Mouse (Mus musculus) neural tube, embryonic 15.5 days (tissue): ENCODE results near the gene Srl. TPM values are rescaled to one million over a fixed set of nuclear protein-coding genes. Genes with fewer than 3 reads are reported as not detected.
A peak's percentile ranks its signal among the peaks of the same experiment; 100 is the strongest.

Source experiments
- ATAC-seq: fragments of 200-750 bp; cut with Nextera tagmentation; 2 replicates; pipeline ENCODE4 v1.8.0; 2017; ENCODE audit warnings: mild to moderate bottlenecking, moderate TSS enrichment, moderate library complexity; ENCODE audit not compliant: low FRiP score
- H3K27ac ChIP-seq: fragments of 300-500 bp; sonication (generic); replicated peaks from 2 replicates; pipeline ENCODE4 v1.5.1; 2015; ENCODE audit warnings: mild to moderate bottlenecking, inconsistent platforms
- H3K27me3 ChIP-seq: fragments of 300-500 bp; sonication (generic); replicated peaks from 2 replicates; pipeline ENCODE4 v1.6.1; 2015; ENCODE audit warnings: inconsistent platforms
- H3K36me3 ChIP-seq: fragments of 300-500 bp; sonication (generic); 2 replicates; pipeline ENCODE4 v1.6.1; 2015; ENCODE audit warnings: inconsistent platforms
- H3K4me1 ChIP-seq: fragments of 300-500 bp; sonication (generic); 2 replicates; pipeline ENCODE4 v1.6.1; 2015; ENCODE audit warnings: inconsistent platforms
- H3K4me2 ChIP-seq: fragments of 300-500 bp; sonication (generic); 2 replicates; pipeline ENCODE4 v1.6.1; 2015; ENCODE audit warnings: inconsistent platforms, mild to moderate bottlenecking, moderate library complexity
- H3K4me3 ChIP-seq: fragments of 300-500 bp; sonication (generic); replicated peaks from 2 replicates; pipeline ENCODE4 v1.5.1; 2015; ENCODE audit warnings: mild to moderate bottlenecking, inconsistent platforms
- H3K9ac ChIP-seq: fragments of 300-500 bp; sonication (generic); replicated peaks from 2 replicates; pipeline ENCODE4 v1.6.1; 2015; ENCODE audit warnings: mild to moderate bottlenecking, inconsistent platforms
- H3K9me3 ChIP-seq: fragments of 300-500 bp; sonication (generic); replicated peaks from 2 replicates; pipeline ENCODE4 v1.6.1; 2016; ENCODE audit warnings: inconsistent platforms
- WGBS: fragments of 180-500 bp; shearing (Covaris S2); methylation state at CpG from one replicate; pipeline ENCODE4 v1.1.7; 2015; ENCODE audit warnings: mixed read lengths; 5-methylcytosine and 5-hydroxymethylcytosine counted together
- polyA plus RNA-seq: library from polyadenylated mRNA; unstranded; fragments of >200 nt; fragmentation: Nextera tagmentation; extraction: Ambion mirVana; gene quantifications from 2 replicates; pipeline ENCODE4 v1.2.1, GENCODE M21; 2015

Gene Srl
- polyA plus RNA-seq, 1 experiment from 2014 or later, result 26.3 TPM

DNA sequence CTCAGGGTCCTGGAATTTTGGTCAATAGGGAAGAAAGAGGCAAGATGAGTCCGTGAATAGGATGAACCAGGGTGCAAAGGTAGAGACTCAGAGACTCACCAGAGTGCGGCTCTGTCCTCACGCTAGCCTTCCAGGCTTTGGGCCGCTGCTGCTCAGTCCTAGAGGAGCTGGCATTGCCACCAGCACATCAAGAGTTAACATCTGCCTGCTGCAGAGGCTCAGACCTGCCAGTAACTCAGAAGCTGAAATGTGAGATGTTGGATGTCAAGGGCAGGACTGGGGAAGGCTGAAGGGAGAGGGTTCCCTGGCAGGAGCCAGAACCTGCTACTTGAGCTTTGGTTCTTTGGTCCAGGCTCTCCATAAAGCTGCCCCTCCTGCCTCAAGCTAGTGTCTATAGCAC, 29.1 kb upstream of the Srl start:
- ATAC-seq, result no peak
- WGBS, result 66% methylated on average over 4 of the region's 4 CpGs
- Histone ChIP-seq H3K9me3 (no peaks in the 10 kb centered on the region), H3K27me3 (0 out of 2 replicates have a peak, but pooled peaks cover 2% of the 10 kb centered on the region), H3K27ac (no peak overlapping the region), H3K4me3 (no peak overlapping the region), H3K4me1 (no peaks in the 10 kb centered on the region), H3K4me2 (no peak overlapping the region), H3K36me3 (no peaks in the 10 kb centered on the region), H3K9ac (no peak overlapping the region)

GRCm38 (mm10) chr16:4567912-4568311, 26.3 kb upstream of the Srl start:
- H3K27me3 ChIP-seq, result 0 out of 2 replicates have a peak, but pooled peaks cover 2% of the 10 kb centered on the region
- H3K27ac ChIP-seq, result no peak overlapping the region
- no peaks in the 10 kb centered on the region for H3K9me3 ChIP-seq
- no peak overlapping the region for H3K9ac ChIP-seq
- WGBS, result 17% methylated on average over 4 of the region's 4 CpGs
- ATAC-seq, result no peak
- H3K4me1 ChIP-seq, result no peaks in the 10 kb centered on the region
- H3K4me2 ChIP-seq, result no peak overlapping the region
- H3K36me3 ChIP-seq, result no peaks in the 10 kb centered on the region
- H3K4me3 ChIP-seq, result no peak overlapping the region

- Histone ChIP-seq H3K4me1 (peaks cover 24% of the 10 kb centered on the region), H3K27ac (peak overlapping the region; percentile 96), H3K36me3 (no peaks in the 10 kb centered on the region), H3K4me2 (peak overlapping the region; percentile 95), H3K27me3 (no peaks in the 10 kb centered on the region), H3K9ac (peak overlapping the region; percentile 72), H3K4me3 (peak overlapping the region; percentile 73), H3K9me3 (no peaks in the 10 kb centered on the region)
- 2% methylated on average over 43 of the region's 43 CpGs for WGBS
- ATAC-seq, result peak; percentile 19
These were observed 18.7 kb upstream of the Srl start for GRCm38 (mm10) chr16:4560145-4560952.

- Histone ChIP-seq H3K4me3 (peak within 1 kb of the TSS; percentile 73), H3K9me3 (no peaks in the 10 kb centered on the region), H3K27me3 (no peaks in the 10 kb centered on the region), H3K27ac (peak within 1 kb of the TSS; percentile 96), H3K36me3 (no peaks in the 10 kb centered on the region), H3K4me1 (peaks cover 24% of the 10 kb centered on the region), H3K9ac (peak within 1 kb of the TSS; percentile 72), H3K4me2 (peak within 1 kb of the TSS; percentile 95)
- peak; percentile 20 for ATAC-seq
- WGBS, result 0% methylated on average over 15 of the region's 17 CpGs
These were observed 18.1 kb upstream of the Srl start, which contains the start of gene Tfap4 for GRCm38 (mm10) chr16:4559715-4560144. Gene Tfap4 (minus strand): TSS chr16:4559854.

GRCm38 (mm10) chr16:4558980-4559631, 17.5 kb upstream of the Srl start:
- peak overlapping the region; percentile 72 for H3K9ac ChIP-seq
- H3K9me3 ChIP-seq, result no peaks in the 10 kb centered on the region
- H3K27me3 ChIP-seq, result no peaks in the 10 kb centered on the region
- H3K4me1 ChIP-seq, result peaks cover 24% of the 10 kb centered on the region
- H3K36me3 ChIP-seq, result no peaks in the 10 kb centered on the region
- peak overlapping the region; percentile 95 for H3K4me2 ChIP-seq
- peak overlapping the region; percentile 96 for H3K27ac ChIP-seq
- peak; percentile 53 for ATAC-seq
- H3K4me3 ChIP-seq, result peak overlapping the region; percentile 73
- WGBS, result 0% methylated on average over 43 of the region's 43 CpGs

DNA sequence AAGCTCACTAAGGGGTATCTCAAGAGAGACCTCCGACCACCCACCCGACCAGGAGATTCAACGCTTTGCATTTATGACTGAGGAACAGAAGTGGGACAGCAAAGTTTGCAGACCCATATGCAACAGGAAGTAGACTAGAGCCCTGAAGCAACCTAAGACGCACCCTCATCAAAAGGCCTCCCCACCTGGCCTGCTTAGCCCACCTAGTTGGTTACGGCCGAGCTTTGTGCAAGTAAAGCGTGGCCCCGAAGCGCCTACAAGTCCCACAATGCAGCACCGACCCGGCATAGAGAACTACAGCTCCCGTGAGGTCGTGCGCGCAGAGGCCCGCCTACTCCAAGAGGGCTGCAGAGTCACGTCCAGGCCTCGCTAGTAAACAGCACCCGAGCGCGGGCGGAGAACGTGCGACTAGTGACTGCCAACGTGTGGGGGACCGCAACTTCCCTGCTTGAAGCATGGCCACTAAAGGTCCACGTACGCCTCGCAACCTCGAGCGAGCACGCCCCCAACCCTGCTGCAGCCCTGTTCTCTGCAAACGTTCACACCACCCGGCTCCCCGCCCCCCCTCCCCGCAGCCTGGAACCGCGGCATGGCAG, 16.9 kb upstream of the Srl start:
- Histone ChIP-seq H3K9me3 (no peaks in the 10 kb centered on the region), H3K4me2 (peak overlapping the region; percentile 95), H3K4me3 (peak overlapping the region; percentile 73), H3K27me3 (no peaks in the 10 kb centered on the region), H3K9ac (peak overlapping the region; percentile 72), H3K36me3 (no peaks in the 10 kb centered on the region), H3K4me1 (peaks cover 26% of the 10 kb centered on the region), H3K27ac (peak overlapping the region; percentile 96)
- 1% methylated on average over 38 of the region's 38 CpGs for WGBS
- ATAC-seq, result peak; percentile 93

- peak overlapping the region; percentile 95 for H3K4me2 ChIP-seq
- peak overlapping the region; percentile 72 for H3K9ac ChIP-seq
- under 1% methylated on average over 19 of the region's 19 CpGs for WGBS
- H3K27ac ChIP-seq, result peak overlapping the region; percentile 96
- no peaks in the 10 kb centered on the region for H3K27me3 ChIP-seq
- no peaks in the 10 kb centered on the region for H3K36me3 ChIP-seq
- peaks cover 28% of the 10 kb centered on the region for H3K4me1 ChIP-seq
- no peaks in the 10 kb centered on the region for H3K9me3 ChIP-seq
- ATAC-seq, result peak; percentile 55
- H3K4me3 ChIP-seq, result peak overlapping the region; percentile 73
These were observed 16.3 kb upstream of the Srl start for GRCm38 (mm10) chr16:4557949-4558348.

GRCm38 (mm10) chr16:4557085-4557484, 15.5 kb upstream of the Srl start:
- Histone ChIP-seq H3K4me3 (peak overlapping the region; percentile 73), H3K27ac (no peak overlapping the region), H3K9me3 (no peaks in the 10 kb centered on the region), H3K36me3 (no peaks in the 10 kb centered on the region), H3K9ac (peak overlapping the region; percentile 72), H3K4me2 (peak overlapping the region; percentile 95), H3K27me3 (no peaks in the 10 kb centered on the region), H3K4me1 (peaks cover 28% of the 10 kb centered on the region)
- WGBS, result 77% methylated on average over 1 of the region's 1 CpGs
- ATAC-seq, result no peak

DNA sequence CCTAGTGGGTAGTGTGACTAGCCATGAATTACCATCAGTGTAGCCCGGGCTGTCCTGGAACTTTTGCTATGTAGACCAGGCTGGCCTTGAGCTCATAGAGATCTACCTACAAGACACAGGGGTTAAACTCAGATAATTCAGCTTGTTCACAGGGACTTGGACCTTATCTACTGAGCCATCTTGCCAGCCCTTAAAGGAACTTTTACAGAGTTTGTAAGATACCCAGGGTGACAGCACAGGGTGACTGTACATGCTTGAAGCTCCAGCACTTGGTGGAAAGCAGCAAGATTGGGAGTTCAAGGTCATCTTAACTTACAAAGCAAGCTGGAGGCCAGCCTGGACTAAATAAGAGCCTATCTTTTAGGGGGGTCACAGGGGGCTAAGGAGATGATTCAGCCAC, 13.9 kb upstream of the Srl start:
- H3K27ac ChIP-seq, result no peak overlapping the region
- WGBS, result 100% methylated on average over 1 of the region's 1 CpGs

GRCm38 (mm10) chr16:4552829-4553550, 11.4 kb upstream of the Srl start:
- no peaks in the 10 kb centered on the region for H3K27me3 ChIP-seq
- peaks cover 26% of the 10 kb centered on the region for H3K4me1 ChIP-seq
- peaks cover 22% of the 10 kb centered on the region for H3K36me3 ChIP-seq
- H3K27ac ChIP-seq, result peak overlapping the region; percentile 47; the same call in 1 of the 2 replicates
- no peak overlapping the region for H3K4me2 ChIP-seq
- no peak overlapping the region for H3K4me3 ChIP-seq
- no peak for ATAC-seq
- WGBS, result 62% methylated on average over 6 of the region's 6 CpGs
- H3K9me3 ChIP-seq, result no peaks in the 10 kb centered on the region
- no peak overlapping the region; the same call in 1 of the 2 replicates for H3K9ac ChIP-seq

More for the DNA sequence above, 13.9 kb upstream of the Srl start:
- Histone ChIP-seq H3K4me1 (peaks cover 30% of the 10 kb centered on the region), H3K36me3 (peaks cover 7% of the 10 kb centered on the region; the same call in 1 of the 2 replicates), H3K9me3 (no peaks in the 10 kb centered on the region), H3K9ac (no peak overlapping the region), H3K4me2 (no peak overlapping the region), H3K4me3 (no peak overlapping the region), H3K27me3 (no peaks in the 10 kb centered on the region)
- no peak for ATAC-seq

DNA sequence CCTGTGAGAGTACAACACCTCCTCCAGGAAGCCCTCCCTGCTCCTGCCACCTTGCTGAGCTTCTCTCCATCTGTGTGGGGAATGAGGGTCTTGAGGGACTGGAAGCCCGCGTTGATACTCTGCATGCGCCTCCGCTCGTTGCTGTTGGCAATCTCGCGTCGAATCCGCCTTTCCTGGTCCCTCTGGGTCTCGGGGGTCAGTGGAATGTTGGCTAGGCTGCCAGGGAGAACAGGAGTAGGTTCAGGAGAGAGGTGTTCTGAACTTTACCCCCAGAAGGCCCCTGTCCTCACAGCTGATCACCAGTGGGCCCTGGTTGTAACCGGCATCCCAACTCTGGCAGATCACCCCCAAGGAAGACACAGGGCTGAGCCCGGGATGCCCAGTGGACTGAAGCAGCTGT, 10.3 kb upstream of the Srl start:
- WGBS, result 93% methylated on average over 12 of the region's 12 CpGs
- Histone ChIP-seq H3K4me3 (no peak overlapping the region), H3K9ac (no peak overlapping the region), H3K27ac (no peak overlapping the region), H3K4me2 (no peak overlapping the region), H3K9me3 (no peaks in the 10 kb centered on the region), H3K27me3 (no peaks in the 10 kb centered on the region), H3K36me3 (peaks cover 25% of the 10 kb centered on the region), H3K4me1 (peaks cover 15% of the 10 kb centered on the region)
- ATAC-seq, result no peak
